Mouse (Mus musculus): ENCODE data around the gene Manbal. TPM values are rescaled to one million over a fixed set of nuclear protein-coding genes. Genes with fewer than 3 reads are reported as not detected.

The Manbal gene
- polyA plus RNA-seq, 1 experiment from 2014 or later, result 111 TPM

DNA sequence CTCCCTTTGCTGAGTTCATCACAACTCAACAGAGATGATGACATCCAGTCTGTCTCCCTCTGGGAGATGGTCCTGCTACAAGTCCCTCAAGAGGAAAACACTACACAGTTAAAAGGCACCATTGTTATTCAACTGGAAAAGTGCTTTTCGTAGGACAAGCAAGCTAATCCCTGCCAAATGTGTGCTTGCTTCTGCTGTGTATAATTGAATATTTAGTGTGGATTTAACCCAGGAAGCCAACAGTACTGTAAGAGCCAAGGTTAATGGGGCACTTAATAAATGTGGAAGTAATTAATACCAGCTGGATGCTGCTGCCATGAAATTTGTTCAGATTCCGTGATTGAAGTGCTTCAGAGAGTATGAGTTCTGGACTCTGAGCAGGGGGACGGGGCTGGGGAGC, 13.3 kb upstream of the Manbal start:
- 65% methylated on average over 3 of the region's 3 CpGs for WGBS
- no peak overlapping the region for H3K4me3 ChIP-seq (ENCODE audit: low read depth, low read length)
- H3K36me3 ChIP-seq (ENCODE audit: control insufficient read depth, insufficient read depth, low read length), result no peaks in the 10 kb centered on the region
- no peak overlapping the region for H3K9ac ChIP-seq (ENCODE audit: low read depth, low read length)
- H3K27ac ChIP-seq (ENCODE audit: low read length), result no peak overlapping the region
- H3K27me3 ChIP-seq (ENCODE audit: control insufficient read depth, insufficient read depth, low read depth, low read length), result no peaks in the 10 kb centered on the region
- no peaks in the 10 kb centered on the region for H3K9me3 ChIP-seq (replicated peaks; ENCODE audit: control insufficient read depth, low read length, poor library complexity, severe bottlenecking)
- ATAC-seq, result no peak
- H3K4me2 ChIP-seq (ENCODE audit: low read length), result no peak overlapping the region
- peaks cover 9% of the 10 kb centered on the region for H3K4me1 ChIP-seq (ENCODE audit: control insufficient read depth, insufficient read depth, low read length)

DNA sequence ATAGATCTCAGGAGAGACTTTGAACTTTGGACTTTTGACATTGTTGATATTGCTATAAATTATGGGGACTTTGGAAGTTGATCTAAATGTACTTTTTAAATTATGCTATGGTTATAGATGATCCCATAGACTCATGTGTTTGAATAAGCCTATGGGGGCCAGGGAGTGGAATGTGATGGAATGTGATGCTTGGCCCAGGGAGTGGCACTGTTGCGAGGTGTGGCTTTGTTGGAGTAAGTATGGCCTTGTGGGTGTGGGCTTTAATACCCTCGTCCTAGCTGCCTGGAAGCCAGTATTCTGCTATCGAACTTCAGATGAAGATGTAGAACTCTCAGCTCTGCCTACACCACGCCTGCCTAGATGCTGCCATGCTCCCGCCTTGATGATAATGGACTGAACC, 7.4 kb upstream of the Manbal start:
- Histone ChIP-seq H3K4me1 (ENCODE audit: control insufficient read depth, insufficient read depth, low read length) (no peaks in the 10 kb centered on the region), H3K9me3 (replicated peaks; ENCODE audit: control insufficient read depth, low read length, poor library complexity, severe bottlenecking) (no peaks in the 10 kb centered on the region), H3K4me3 (ENCODE audit: low read depth, low read length) (no peak overlapping the region), H3K27me3 (ENCODE audit: control insufficient read depth, insufficient read depth, low read depth, low read length) (no peaks in the 10 kb centered on the region), H3K27ac (ENCODE audit: low read length) (no peak overlapping the region), H3K36me3 (ENCODE audit: control insufficient read depth, insufficient read depth, low read length) (no peaks in the 10 kb centered on the region), H3K4me2 (ENCODE audit: low read length) (no peak overlapping the region), H3K9ac (ENCODE audit: low read depth, low read length) (no peak overlapping the region)
- WGBS, result 83% methylated on average over 5 of the region's 5 CpGs
- no peak for ATAC-seq

DNA sequence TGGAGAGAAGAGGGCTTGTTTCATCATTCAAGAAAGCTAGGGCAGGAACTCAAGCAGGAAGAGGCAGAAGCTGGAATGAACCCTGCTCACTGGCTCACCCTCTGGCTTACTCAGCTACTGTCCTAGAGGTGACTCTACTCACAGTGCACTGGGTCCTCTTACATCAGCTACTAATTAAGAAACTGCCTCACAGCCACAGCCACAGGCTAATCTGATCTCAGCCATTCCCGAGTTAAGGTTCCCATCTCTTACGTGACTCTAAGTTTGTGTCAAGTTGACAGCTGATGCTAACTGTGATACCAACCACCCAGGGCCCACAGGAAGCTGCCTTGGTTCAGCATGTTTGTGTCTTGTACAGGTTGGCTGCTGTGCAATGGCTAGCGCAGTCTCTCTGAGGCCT, 4.4 kb upstream of the Manbal start:
- WGBS, result 88% methylated on average over 3 of the region's 3 CpGs
- peaks cover 5% of the 10 kb centered on the region for H3K4me1 ChIP-seq (ENCODE audit: control insufficient read depth, insufficient read depth, low read length)

DNA sequence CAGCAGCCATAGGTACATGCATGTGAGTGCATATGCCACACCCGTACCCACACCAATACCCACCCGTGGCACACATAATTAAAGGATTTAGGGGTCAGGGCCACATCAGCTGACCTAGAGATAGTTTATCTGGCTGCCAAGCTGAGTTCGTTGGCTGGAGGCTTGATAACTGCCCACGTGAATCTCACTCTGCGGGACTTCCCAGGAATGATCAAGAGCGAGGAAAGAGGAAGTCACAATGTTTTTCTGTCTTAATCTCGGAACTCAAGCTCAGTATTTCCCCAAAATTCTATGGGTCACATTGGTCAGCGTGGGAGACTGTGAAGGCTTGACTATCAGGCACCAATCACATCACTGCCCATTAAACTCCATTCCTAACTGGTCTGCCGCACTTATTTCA, 632 bp upstream of the Manbal start:
- no peaks in the 10 kb centered on the region for H3K27me3 ChIP-seq (ENCODE audit: control insufficient read depth, insufficient read depth, low read depth, low read length)
- peaks cover 15% of the 10 kb centered on the region for H3K4me1 ChIP-seq (ENCODE audit: control insufficient read depth, insufficient read depth, low read length)
- H3K9ac ChIP-seq (ENCODE audit: low read depth, low read length), result peak overlapping the region; percentile 91; the same call in 1 of the 2 replicates
- peak overlapping the region; percentile 86 for H3K4me3 ChIP-seq (ENCODE audit: low read depth, low read length)
- H3K4me2 ChIP-seq (ENCODE audit: low read length), result peak overlapping the region; percentile 93
- H3K27ac ChIP-seq (ENCODE audit: low read length), result peak overlapping the region; percentile 84; the same call in 1 of the 2 replicates
- 86% methylated on average over 9 of the region's 9 CpGs for WGBS
- H3K36me3 ChIP-seq (ENCODE audit: control insufficient read depth, insufficient read depth, low read length), result no peaks in the 10 kb centered on the region
- ATAC-seq, result no peak
- H3K9me3 ChIP-seq (replicated peaks; ENCODE audit: control insufficient read depth, low read length, poor library complexity, severe bottlenecking), result no peaks in the 10 kb centered on the region

More for the DNA sequence above, 4.4 kb upstream of the Manbal start:
- H3K4me2 ChIP-seq (ENCODE audit: low read length), result no peak overlapping the region
- H3K4me3 ChIP-seq (ENCODE audit: low read depth, low read length), result no peak overlapping the region
- no peaks in the 10 kb centered on the region for H3K36me3 ChIP-seq (ENCODE audit: control insufficient read depth, insufficient read depth, low read length)
- ATAC-seq, result no peak
- H3K27me3 ChIP-seq (ENCODE audit: control insufficient read depth, insufficient read depth, low read depth, low read length), result no peaks in the 10 kb centered on the region
- H3K9me3 ChIP-seq (replicated peaks; ENCODE audit: control insufficient read depth, low read length, poor library complexity, severe bottlenecking), result no peaks in the 10 kb centered on the region
- H3K27ac ChIP-seq (ENCODE audit: low read length), result no peak overlapping the region
- H3K9ac ChIP-seq (ENCODE audit: low read depth, low read length), result no peak overlapping the region

DNA sequence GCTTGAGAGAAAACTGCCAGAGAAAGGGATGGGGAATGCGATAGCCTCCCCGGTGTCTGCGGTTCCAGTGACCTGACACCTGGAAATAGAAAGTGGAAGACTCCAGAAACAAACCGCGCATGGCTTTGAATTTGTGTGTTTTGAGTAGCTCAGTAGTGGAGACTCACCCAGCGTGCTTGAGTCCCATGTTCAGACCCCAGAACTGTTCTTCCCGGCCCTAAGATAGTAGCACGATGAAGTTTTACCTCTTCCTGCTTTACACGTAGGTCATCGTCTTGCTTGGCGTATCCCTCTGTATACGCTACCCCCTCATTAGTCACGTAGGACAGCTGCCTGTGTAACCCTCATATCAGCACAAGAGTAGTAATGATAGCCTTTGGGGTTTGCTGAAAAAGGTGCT, 597 bp downstream of the Manbal start:
- peak; percentile 9; the same call in 1 of the 2 replicates for ATAC-seq
- WGBS, result 6% methylated on average over 13 of the region's 13 CpGs
- H3K27ac ChIP-seq (ENCODE audit: low read length), result peak overlapping the region; percentile 84
- H3K36me3 ChIP-seq (ENCODE audit: control insufficient read depth, insufficient read depth, low read length), result no peaks in the 10 kb centered on the region
- H3K4me1 ChIP-seq (ENCODE audit: control insufficient read depth, insufficient read depth, low read length), result peaks cover 15% of the 10 kb centered on the region
- no peaks in the 10 kb centered on the region for H3K9me3 ChIP-seq (replicated peaks; ENCODE audit: control insufficient read depth, low read length, poor library complexity, severe bottlenecking)
- H3K4me3 ChIP-seq (ENCODE audit: low read depth, low read length), result peak overlapping the region; percentile 86
- no peaks in the 10 kb centered on the region for H3K27me3 ChIP-seq (ENCODE audit: control insufficient read depth, insufficient read depth, low read depth, low read length)
- H3K4me2 ChIP-seq (ENCODE audit: low read length), result peak overlapping the region; percentile 93
- peak overlapping the region; percentile 91 for H3K9ac ChIP-seq (ENCODE audit: low read depth, low read length)

DNA sequence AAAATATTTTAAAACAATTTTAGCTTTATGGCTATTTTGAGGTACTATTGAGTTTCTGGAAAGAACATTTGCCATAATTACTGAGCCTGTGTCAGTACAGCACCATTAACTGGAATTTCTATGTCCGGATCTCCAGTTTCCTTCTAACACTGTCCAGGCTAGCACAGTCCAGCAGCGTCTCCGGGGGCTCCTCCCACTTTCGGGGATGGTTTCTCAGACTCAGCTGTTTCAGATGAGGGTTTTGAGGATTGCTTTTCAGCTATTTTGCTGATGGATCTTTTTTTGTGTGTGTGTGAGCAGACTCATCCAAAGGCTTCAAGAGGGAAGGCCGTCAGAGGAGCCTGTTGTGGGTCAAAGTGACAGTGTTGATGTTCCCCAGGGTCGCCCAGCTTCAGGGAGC, 4.3 kb downstream of the Manbal start:
- no peak overlapping the region for H3K27ac ChIP-seq (ENCODE audit: low read length)
- no peaks in the 10 kb centered on the region for H3K9me3 ChIP-seq (replicated peaks; ENCODE audit: control insufficient read depth, low read length, poor library complexity, severe bottlenecking)
- H3K36me3 ChIP-seq (ENCODE audit: control insufficient read depth, insufficient read depth, low read length), result no peaks in the 10 kb centered on the region
- ATAC-seq, result no peak
- no peak overlapping the region for H3K4me3 ChIP-seq (ENCODE audit: low read depth, low read length)
- peaks cover 33% of the 10 kb centered on the region for H3K4me1 ChIP-seq (ENCODE audit: control insufficient read depth, insufficient read depth, low read length)
- no peaks in the 10 kb centered on the region for H3K27me3 ChIP-seq (ENCODE audit: control insufficient read depth, insufficient read depth, low read depth, low read length)
- WGBS, result 85% methylated on average over 6 of the region's 6 CpGs
- no peak overlapping the region for H3K9ac ChIP-seq (ENCODE audit: low read depth, low read length)
- H3K4me2 ChIP-seq (ENCODE audit: low read length), result no peak overlapping the region

DNA sequence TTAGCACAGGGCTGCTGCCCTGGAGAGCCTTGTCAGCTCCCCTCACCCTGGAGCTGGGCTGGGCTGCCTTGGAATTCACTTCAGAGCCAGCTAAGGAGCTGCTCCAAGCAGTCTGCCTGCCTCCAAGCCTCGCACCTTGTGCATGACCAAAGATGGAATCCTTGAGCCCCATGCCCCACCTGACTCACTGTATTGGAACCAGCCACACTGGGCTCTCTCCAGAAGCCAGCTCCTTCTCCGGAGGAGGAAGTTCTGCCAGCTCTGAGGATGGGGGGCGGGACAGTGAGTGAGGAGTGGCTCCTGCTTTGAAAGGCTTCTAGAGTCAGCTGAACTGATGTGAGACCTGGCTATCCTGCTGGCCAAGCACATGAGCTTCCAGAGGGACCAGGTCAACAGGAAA, 6.3 kb downstream of the Manbal start:
- no peak overlapping the region for H3K4me3 ChIP-seq (ENCODE audit: low read depth, low read length)
- no peak for ATAC-seq
- no peaks in the 10 kb centered on the region for H3K27me3 ChIP-seq (ENCODE audit: control insufficient read depth, insufficient read depth, low read depth, low read length)
- no peaks in the 10 kb centered on the region for H3K36me3 ChIP-seq (ENCODE audit: control insufficient read depth, insufficient read depth, low read length)
- no peaks in the 10 kb centered on the region for H3K9me3 ChIP-seq (replicated peaks; ENCODE audit: control insufficient read depth, low read length, poor library complexity, severe bottlenecking)
- 85% methylated on average over 3 of the region's 3 CpGs for WGBS
- H3K4me2 ChIP-seq (ENCODE audit: low read length), result no peak overlapping the region
- no peak overlapping the region for H3K9ac ChIP-seq (ENCODE audit: low read depth, low read length)
- H3K27ac ChIP-seq (ENCODE audit: low read length), result no peak overlapping the region
- H3K4me1 ChIP-seq (ENCODE audit: control insufficient read depth, insufficient read depth, low read length), result peaks cover 21% of the 10 kb centered on the region

DNA sequence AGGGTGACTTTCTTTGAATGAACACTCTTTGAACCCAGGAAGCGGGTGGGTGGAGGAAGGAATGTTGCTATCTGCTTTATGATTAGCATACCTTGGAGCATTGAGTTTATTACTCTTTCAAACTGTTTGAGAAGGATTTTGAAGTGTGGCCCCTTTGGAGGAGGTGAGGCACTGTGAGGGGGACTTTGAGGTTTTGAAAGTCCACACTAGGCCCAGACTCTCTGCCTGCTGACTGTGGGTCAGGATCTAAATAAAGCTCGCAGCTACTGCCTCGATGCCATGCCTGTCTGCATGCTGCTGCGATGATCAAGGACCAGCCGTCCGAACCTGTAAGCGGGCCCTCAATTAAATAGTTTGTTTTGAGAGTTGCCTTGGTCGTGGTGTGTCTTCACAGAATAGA, 7.7 kb downstream of the Manbal start:
- Histone ChIP-seq H3K4me1 (ENCODE audit: control insufficient read depth, insufficient read depth, low read length) (peaks cover 18% of the 10 kb centered on the region), H3K9me3 (replicated peaks; ENCODE audit: control insufficient read depth, low read length, poor library complexity, severe bottlenecking) (no peaks in the 10 kb centered on the region), H3K27me3 (ENCODE audit: control insufficient read depth, insufficient read depth, low read depth, low read length) (no peaks in the 10 kb centered on the region), H3K4me2 (ENCODE audit: low read length) (no peak overlapping the region), H3K9ac (ENCODE audit: low read depth, low read length) (0 out of 2 replicates have a peak overlapping the region, but pooled peaks have one; percentile 15), H3K27ac (ENCODE audit: low read length) (no peak overlapping the region), H3K4me3 (ENCODE audit: low read depth, low read length) (no peak overlapping the region), H3K36me3 (ENCODE audit: control insufficient read depth, insufficient read depth, low read length) (peaks cover 4% of the 10 kb centered on the region; the same call in 1 of the 2 replicates)
- ATAC-seq, result no peak
- 53% methylated on average over 8 of the region's 8 CpGs for whole genome bisulfite sequencing

DNA sequence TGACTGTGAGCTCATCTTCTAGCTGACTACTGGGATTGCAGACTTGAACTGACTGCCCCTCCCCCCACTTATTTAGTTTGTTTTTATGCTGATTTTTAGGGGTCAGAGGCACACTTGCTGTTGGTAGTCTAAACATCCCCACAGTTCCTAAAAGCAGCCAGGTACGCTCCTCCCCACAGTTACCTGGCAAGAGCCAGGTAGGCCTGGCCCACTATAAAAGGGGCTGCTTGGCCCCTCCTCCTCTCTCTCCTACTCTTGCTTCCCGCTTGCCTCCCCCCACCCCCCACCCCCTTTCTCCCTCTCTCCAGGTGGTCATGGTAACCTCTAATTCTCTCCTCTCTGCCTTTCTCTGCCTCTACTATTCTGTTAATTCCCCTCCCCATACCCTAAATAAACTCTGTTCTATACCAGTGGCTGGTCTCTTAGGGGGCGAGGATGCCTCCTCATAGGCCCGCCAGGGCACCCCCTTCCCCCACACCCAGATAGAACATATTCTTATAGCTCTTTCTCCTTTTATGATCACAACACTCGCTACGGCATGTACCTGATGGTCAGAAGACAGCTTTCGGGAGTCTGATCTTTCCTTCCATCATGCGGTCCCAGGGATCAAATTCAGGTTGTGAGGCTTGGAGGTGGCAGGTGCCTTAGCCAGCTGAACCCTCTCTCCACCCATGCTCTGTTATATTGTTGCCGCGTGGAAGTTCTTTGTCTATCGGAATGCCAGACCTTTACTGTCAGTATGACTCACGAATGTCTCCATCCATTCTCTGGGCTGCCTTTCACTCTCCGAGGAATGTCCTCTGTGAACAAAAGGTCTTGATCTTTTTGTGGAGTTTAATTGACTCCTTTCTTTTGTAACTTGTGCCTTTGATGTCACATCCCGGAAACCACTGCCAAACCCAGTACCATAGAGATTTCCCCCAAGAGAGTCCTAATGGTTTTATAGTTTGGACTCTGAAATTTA, 8.7 kb downstream of the Manbal start:
- no peak for ATAC-seq
- H3K4me2 ChIP-seq (ENCODE audit: low read length), result peak overlapping the region; percentile 47

More for the DNA sequence above, 8.7 kb downstream of the Manbal start:
- H3K4me1 ChIP-seq (ENCODE audit: control insufficient read depth, insufficient read depth, low read length), result peaks cover 18% of the 10 kb centered on the region
- WGBS, result 8% methylated on average over 14 of the region's 14 CpGs
- H3K9me3 ChIP-seq (replicated peaks; ENCODE audit: control insufficient read depth, low read length, poor library complexity, severe bottlenecking), result no peaks in the 10 kb centered on the region
- peak overlapping the region; percentile 54 for H3K9ac ChIP-seq (ENCODE audit: low read depth, low read length)
- peak overlapping the region; percentile 60; the same call in 1 of the 2 replicates for H3K27ac ChIP-seq (ENCODE audit: low read length)
- H3K4me3 ChIP-seq (ENCODE audit: low read depth, low read length), result peak overlapping the region; percentile 22
- H3K27me3 ChIP-seq (ENCODE audit: control insufficient read depth, insufficient read depth, low read depth, low read length), result no peaks in the 10 kb centered on the region
- peaks cover 4% of the 10 kb centered on the region; the same call in 1 of the 2 replicates for H3K36me3 ChIP-seq (ENCODE audit: control insufficient read depth, insufficient read depth, low read length)

Data from midbrain, embryonic 16.5 days (tissue).